Mouse (Mus musculus): ENCODE results near the gene 4930550L24Rik. TPM values are rescaled to one million over a fixed set of nuclear protein-coding genes. Genes with fewer than 3 reads are reported as not detected.

Gene 4930550L24Rik
- not detected for polyA plus RNA-seq (2014; fragmentation: Illumina TruSeq; extraction: RNeasy Lipid Tissue Mini Kit (QIAGEN cat#74804); ENCODE audit: low read depth, low replicate concordance)

GRCm38 (mm10) chrX:58909060-58909459 is at the start of gene 4930550L24Rik:
TSS of gene 4930550L24Rik (plus strand) at chrX:58909360.

